Mouse (Mus musculus): ENCODE measurements around the gene Arhgef1. TPM values are rescaled to one million over a fixed set of nuclear protein-coding genes. Genes with fewer than 3 reads are reported as not detected.

The Arhgef1 gene
- polyA plus RNA-seq, 1 experiment from 2014 or later: 87.5 TPM

Small RNA genes lying within 50 kb of the gene (microRNA-seq; reads per million reads assigned to microRNA genes)
- not detected for gene Mir7046

Other genes starting within 250 kb of the Arhgef1 start
- not detected in 2 replicates for gene Tex101, start 226.2 kb upstream of the Arhgef1 start, polyA plus RNA-seq (2016; fragmentation: Nextera tagmentation; extraction: Ambion mirVana)
- not detected in 2 replicates for gene BC049730, start 193.7 kb upstream of the Arhgef1 start, polyA plus RNA-seq (2016; fragmentation: Nextera tagmentation; extraction: Ambion mirVana)
- not detected in 2 replicates for gene Gm4763, start 176.0 kb upstream of the Arhgef1 start, polyA plus RNA-seq (2016; fragmentation: Nextera tagmentation; extraction: Ambion mirVana)
- gene Cd177, start 142.6 kb upstream of the Arhgef1 start, polyA plus RNA-seq (2016; fragmentation: Nextera tagmentation; extraction: Ambion mirVana): not detected in 2 replicates
- not detected in 2 replicates for gene Ceacam10, start 125.7 kb upstream of the Arhgef1 start, polyA plus RNA-seq (2016; fragmentation: Nextera tagmentation; extraction: Ambion mirVana)
- 10.0 and 15.0 TPM in 2 replicates for gene Gm9844, start 40.7 kb upstream of the Arhgef1 start, polyA plus RNA-seq (2016; fragmentation: Nextera tagmentation; extraction: Ambion mirVana)
- not detected in 2 replicates for gene Lypd4, start 33.0 kb upstream of the Arhgef1 start, polyA plus RNA-seq (2016; fragmentation: Nextera tagmentation; extraction: Ambion mirVana)
- gene Dmrtc2, start 32.9 kb upstream of the Arhgef1 start, polyA plus RNA-seq (2016; fragmentation: Nextera tagmentation; extraction: Ambion mirVana): not detected in 2 replicates
- 1,532 and 1,854 TPM in 2 replicates for gene Rps19, start 18.5 kb upstream of the Arhgef1 start, polyA plus RNA-seq (2016; fragmentation: Nextera tagmentation; extraction: Ambion mirVana)
- 0.26 and 0.40 TPM in 2 replicates for gene Cd79a, start 5.5 kb upstream of the Arhgef1 start, polyA plus RNA-seq (2016; fragmentation: Nextera tagmentation; extraction: Ambion mirVana)
- gene Gm4881, start 41.6 kb downstream of the Arhgef1 start, polyA plus RNA-seq (2016; fragmentation: Nextera tagmentation; extraction: Ambion mirVana): not detected in 2 replicates
- 114 and 151 TPM in 2 replicates for gene Rabac1, start 69.8 kb downstream of the Arhgef1 start, polyA plus RNA-seq (2016; fragmentation: Nextera tagmentation; extraction: Ambion mirVana)
- 2.2 and 3.5 TPM in 2 replicates for gene Atp1a3, start 103.0 kb downstream of the Arhgef1 start, polyA plus RNA-seq (2016; fragmentation: Nextera tagmentation; extraction: Ambion mirVana)
- 4.7 and 6.6 TPM in 2 replicates for gene Grik5, start 169.4 kb downstream of the Arhgef1 start, polyA plus RNA-seq (2016; fragmentation: Nextera tagmentation; extraction: Ambion mirVana)
- 25.0 and 30.2 TPM in 2 replicates for gene Zfp574, start 169.7 kb downstream of the Arhgef1 start, polyA plus RNA-seq (2016; fragmentation: Nextera tagmentation; extraction: Ambion mirVana)

Measured in heart, embryonic 10.5 days (tissue).